Mouse (Mus musculus): ENCODE data around the gene Il25.

GRCm38 (mm10) chr14:54967874-54968273 lies 35.4 kb downstream of the Il25 start:
- TF ChIP-seq POLR2A (IDR thresholded peaks at IDR 0.05; ENCODE audit: borderline replicate concordance, insufficient read depth, low read length) (no peak), CTCF (IDR thresholded peaks at IDR 0.05; ENCODE audit: borderline replicate concordance, insufficient read depth, low read depth, low read length) (no peak)
